Mouse (Mus musculus) layer of hippocampus, postnatal 25 days (tissue): ENCODE results near the gene Clcn2. TPM values are rescaled to one million over a fixed set of nuclear protein-coding genes. Genes with fewer than 3 reads are reported as not detected.

Experiments used
- DNase-seq, 2 experiments: peaks; one replicate each; pipeline ENCODE4 v3.0.0; 2022; ENCODE audit warnings: mixed read lengths in 2 of 2, low spot score in 1 of 2; ENCODE audit errors: extremely low spot score in 1 of 2
- total RNA-seq, 2 experiments: library from RNA; stranded (reverse); gene quantifications; 2 replicates each; pipeline ENCODE4 v1.2.3; 2021

Gene Clcn2
- 10 to 100 TPM; 63.8 to 76.4 TPM for total RNA-seq

DNA sequence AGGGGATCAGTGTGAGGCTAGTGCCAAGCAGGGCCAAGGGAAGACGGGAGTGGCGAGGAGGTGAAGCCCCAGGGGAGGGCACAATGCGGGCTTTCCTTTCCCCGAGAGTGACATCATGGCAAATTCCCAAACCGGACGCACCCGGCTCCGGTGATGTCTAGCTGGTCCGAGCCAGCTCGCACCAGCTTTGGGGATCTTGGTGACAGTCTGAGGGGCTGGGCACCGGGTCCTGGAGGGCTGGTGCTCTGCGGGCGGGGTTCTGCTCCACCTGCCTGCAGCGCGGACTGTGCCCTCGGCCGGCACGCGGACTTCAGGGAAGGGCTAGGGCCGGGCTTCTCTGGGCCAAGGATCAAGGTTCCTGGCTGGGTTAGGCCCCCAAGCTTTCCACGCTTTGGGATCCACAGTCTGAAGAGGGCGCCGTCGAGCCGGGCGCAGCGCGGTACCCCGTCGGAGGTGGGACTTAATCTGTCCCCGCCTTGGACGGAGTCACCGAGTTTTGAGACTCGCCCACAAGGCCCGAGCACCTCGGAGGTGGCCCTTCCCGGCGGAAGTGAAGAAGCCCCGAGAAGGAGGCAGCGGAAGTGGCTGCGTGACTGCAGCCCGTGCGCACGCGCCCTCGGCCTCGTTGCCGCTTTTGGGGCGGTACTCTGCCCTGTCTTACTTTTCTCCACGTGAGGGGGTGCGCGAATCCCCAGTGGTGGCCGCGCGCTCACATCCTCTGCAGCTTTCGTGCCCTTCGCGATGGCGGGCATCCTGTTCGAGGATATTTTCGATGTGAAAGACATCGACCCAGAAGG lies at the start of gene Clcn2, which contains the start of gene Polr2h:
Clcn2 (minus strand) TSS at position 566 of the 797 bp plus-strand sequence.
Polr2h (plus strand) TSS at position 485 of the 797 bp plus-strand sequence.
- DNase-seq = peak; percentile 94 to 96

DNA sequence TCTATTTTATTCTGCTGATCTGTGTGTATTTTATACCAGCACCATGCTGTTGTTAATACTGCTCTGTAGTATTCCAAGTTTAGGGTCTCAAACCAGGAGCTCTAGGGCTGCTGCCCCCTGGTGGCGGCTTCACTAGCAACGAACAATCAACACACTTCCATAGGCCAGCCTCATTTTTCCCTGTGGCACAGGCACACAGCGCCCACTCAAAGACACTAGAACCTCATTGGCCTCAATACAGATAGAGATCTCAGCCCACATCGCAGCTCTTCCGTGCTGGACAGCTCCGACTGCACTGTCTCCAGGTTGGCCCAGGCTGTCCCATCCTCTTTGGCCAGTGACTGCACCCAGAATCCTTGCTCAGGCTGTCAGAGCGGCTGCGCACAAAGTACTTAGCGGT lies 47.7 kb upstream of the Clcn2 start:
- peak in 1 of 2 experiments; percentile 32 for DNase-seq

DNA sequence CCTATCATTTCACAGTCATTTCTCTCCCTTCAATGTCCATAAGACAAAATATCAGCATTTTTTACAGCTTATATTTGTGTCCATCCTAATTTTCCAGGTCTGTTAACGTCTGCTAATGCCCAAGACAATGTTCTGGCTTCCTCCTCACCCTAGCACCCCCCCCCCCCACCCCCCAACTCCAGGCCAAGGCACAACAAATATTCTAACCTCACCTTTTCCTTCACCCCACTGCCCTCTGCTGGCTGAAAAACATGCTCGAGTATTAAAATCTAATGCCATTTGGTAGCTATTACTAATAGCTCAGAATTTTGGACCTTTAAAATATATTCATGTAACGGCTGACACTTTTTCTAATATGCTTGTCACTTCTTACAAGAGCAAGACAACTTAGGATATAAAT lies 44.1 kb upstream of the Clcn2 start:
- peak in 1 of 2 experiments; percentile 73 for DNase-seq

DNA sequence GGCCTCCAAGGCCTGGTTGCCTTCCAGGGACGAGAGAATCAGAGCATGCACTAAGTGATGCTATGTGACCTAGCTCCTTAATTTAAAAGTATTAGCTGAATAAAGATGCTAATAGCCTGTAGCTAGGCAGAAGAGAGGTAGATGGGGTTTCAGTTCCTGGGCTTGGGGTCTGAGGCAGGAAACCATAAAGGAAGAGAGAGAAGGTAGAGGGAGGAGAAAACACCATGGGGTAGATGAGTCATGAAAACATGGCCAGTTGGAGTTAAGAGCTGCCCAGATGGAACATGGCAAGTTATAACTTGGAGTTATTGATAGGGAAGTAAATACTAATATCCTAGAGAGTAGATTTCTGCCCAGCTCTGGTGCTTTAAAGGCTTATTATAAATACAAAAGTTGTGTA lies 39.8 kb upstream of the Clcn2 start:
- no peak for DNase-seq

DNA sequence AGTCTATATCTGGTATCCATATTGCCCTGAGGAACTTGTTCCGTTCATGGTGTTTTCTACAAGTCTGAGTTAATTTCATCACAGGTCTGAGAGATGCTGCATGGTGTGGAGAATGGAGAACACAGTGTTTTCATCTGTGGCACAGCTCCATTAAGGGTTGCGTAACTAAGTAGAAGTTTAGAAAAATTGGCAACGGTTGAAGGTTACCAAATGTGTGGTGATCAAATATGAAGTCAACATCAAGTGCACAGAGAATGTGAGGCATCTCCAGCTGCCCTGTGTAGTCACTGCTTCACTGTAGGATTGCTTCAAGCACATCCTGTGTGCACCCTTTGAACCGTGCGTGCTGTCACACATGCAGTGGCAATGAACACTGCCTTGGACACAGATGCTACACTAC lies 38.5 kb upstream of the Clcn2 start:
- DNase-seq = no peak

DNA sequence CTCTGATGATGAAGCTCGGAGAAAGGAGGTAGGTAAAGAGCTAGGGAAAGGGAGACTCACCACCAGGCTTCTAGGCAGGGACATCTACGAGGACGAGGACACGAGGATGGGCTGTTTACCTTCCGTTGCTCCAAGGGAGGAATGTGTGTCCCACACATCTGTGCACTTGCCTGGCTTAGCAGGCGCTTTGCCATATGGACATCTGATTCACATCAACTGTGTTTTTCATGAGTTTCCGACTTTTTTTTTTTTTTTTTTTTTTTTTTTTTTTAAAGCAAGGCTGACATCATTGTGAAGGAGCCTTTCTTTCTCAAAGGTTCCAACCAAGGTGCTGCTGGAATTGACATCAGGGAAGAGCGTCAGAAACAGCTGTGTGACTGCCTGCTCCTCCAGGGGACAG lies 33.0 kb upstream of the Clcn2 start:
- no peak for DNase-seq

DNA sequence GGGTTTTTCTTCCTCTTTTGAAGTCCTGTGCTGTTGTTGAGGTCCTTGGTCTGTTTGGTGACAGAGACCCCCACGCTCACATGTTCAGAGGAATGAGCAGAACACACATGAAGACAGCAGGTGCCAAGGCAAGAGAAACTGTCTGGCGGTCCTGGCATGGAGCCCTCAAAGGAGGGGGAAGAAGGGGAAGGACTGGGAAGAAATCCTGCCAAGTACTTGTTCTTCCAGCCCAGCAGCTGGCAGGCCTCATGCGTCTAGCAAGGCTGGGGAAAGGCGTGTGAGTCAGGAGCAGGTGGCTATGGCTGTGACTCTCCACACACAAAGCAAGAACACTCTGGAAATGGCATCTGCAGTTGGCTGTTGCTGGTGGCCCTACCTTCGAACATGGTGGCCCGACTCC lies 29.1 kb upstream of the Clcn2 start:
- peak; percentile 41 to 68 for DNase-seq

DNA sequence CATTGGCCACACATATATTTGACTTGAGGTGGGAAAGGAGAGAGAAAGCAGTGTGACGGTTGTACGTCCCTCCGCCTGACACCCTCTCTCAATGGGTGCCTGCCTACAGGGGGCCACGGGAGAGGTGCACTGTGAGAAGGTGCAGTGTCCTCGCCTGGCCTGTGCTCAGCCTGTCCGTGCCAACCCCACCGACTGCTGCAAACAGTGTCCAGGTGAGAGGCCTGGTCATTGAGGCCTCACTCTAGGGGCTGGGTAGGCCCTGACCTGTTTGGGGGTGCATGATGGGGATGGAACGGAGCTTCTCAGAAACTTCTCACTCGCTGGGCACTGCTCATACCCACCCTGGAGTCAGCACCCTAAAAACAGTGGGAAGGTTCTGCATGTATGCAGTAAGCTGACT lies 22.3 kb upstream of the Clcn2 start:
- DNase-seq = no peak

DNA sequence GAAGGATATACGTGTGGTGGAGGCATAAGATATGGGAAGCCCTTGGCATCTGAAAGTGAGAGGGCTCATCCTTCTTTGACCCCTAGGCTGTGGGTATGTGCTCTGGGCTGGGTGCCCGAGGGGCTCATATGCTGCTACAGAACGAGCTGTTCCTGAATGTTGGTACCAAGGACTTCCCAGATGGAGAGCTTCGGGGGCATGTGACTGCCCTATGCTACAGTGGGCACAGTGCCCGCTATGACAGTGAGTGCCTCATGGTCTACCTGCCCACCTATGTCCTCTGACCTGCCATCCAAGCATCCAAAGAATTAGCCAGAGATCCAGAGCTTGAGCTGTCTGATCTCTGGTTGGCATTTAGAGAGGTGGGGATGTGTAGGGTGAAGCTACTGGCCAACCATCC lies 19.3 kb upstream of the Clcn2 start:
- DNase-seq = no peak

DNA sequence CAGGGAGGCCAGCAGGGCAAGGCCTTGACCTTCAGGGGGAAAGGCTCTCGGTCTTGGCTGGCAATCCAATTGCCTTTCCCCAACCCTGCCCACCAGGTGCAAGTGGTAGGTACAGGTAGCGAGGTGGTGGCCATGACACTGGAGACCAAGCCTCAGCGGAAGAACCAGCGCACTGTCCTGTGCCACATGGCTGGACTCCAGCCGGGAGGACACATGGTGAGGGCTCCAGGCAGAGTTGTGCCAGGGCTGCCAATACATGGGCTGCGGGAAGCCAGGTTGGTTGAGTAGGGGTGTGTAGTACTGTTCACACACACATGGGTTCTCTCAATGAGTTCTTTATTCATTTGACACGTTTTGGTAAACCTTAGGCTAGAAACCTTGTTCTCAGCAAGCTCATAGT lies 18.6 kb upstream of the Clcn2 start:
- no peak for DNase-seq

DNA sequence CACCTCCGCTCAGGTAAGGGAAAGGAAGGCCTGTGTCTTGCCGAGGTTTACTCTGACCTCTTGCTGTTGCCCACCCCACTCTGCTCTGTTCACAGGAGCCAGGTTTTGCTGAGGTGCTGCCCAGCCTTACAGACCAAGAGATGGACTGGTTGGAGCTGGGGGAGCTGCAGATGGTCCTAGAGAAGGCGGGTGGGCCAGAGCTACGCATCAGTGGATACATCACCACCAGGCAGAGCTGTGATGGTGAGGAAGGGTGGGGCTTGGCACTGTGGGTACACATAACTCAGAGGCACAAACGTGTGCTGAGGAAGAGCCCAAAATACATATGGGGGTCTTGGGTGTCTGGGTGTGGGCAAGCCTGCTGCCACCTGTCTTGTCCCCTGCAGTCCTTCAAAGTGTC lies 18.1 kb upstream of the Clcn2 start:
- DNase-seq = no peak

DNA sequence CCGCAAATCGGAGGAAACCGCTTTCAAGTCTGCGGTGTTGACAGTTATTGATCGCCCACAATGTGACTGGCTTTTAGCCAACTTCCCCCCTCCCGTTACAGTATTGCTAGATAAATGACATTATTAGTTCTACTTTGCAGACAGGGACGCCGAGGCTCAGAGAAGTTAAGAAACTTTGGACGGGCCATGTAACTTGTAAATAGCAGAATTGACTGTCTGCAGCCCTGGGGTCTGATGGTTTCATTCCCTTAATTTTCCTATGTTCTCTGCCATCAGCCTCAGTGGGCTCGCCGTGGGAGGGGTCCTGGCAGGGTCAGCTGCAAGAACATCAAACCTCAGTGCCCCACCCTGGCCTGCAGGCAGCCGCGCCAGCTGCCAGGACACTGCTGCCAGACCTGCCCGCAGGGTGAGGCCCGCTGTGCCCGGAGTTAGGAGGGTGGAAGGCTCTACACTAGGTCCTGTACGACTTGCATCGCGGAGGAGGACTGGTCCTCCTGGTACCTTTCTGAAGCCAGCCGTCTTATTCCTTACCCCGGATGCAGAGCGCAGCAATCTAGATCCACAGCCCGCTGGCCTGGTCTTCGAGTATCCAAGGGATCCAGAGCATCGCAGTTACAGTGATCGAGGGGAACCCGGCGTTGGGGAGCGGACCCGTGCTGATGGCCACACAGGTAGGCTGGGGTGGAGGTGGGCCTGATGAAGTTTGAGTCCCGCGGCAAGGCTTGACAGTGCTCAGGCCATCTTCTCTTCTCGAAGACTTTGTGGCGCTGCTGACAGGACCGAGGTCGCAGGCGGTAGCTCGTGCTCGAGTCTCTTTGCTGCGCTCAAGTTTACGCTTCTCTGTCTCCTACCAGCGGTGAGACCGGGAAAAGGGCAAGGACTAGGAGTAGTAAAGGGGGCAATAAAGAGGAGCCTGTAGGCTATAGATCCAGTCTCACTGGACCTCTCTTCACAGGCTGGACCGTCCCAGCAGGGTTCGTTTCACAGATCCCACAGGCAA lies 16.5 kb upstream of the Clcn2 start, which contains the start of gene Thpo:
Thpo (minus strand) TSS at position 781 of the 1,000 bp plus-strand sequence.
- no peak for DNase-seq

DNA sequence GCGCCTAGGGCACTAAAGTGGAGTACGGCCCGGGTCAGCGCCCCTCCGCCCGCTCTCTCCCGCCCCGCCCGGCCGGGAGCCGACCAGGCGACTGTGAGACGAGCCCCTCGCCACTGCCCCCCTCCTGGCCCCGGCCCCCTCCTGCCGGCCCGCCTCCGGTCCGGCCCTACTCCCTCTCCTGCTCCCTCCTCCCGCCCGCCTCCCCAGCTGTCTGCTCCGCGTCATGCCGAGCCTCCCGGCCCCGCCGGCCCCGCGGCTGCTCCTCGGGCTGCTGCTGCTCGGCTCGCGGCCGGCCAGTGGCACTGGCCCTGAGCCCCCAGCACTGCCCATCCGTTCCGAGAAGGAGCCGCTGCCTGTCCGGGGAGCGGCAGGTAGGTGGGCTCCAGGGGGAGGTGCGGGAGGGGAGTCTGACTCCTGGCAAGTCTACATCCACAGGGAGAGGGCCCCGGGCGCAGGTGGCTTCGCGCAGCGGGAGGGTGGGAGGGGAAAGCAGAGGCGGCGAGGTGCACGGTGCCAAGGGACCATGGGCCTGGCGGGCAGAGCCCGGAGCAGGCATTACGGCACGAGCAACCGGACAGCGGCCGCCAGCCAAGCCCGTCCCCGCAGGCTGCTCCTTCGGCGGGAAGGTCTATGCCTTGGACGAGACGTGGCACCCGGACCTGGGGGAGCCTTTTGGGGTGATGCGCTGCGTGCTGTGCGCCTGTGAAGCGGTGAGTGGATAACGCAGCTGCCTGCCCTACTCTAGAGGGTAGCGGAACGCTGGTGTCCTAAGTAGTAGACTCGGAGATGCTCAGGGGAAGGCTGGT lies 15.6 kb upstream of the Clcn2 start, which contains the start of gene Chrd:
Chrd (plus strand) TSS at position 203 of the 806 bp plus-strand sequence.
- no peak for DNase-seq

DNA sequence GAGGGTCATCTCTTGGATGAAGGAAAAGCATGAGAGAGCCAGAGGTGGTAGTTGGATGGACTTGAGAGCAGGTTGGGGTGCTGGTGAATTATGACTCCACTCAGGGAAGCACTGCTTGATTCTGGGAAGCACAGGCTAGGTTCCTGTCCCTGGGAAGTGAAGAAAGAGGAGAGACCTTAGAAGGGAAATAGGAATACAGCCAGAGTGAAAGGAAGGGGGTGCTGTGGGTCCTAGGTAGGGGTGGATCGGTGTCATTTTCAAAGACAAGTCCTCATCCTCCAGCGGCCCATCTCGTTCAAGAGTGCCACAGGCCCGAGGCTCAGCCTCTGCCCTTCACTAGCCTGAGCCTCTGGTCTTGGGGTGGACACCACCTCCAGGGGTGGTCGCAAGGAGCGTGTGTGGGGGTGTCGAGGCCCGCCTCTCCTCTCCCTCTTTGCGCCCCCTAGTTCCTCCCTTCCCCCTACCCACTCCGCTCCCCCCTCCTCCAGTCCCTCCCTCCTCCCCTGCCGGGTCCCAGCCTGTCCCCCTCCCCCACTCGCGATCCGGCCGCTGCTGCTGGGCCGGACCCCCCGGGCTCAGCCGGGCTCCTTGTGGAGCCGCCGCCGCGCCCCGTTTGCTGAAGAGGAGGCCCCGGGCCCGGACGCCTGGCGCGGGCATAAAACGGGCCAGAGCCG lies 14.8 kb upstream of the Clcn2 start:
- DNase-seq = no peak

DNA sequence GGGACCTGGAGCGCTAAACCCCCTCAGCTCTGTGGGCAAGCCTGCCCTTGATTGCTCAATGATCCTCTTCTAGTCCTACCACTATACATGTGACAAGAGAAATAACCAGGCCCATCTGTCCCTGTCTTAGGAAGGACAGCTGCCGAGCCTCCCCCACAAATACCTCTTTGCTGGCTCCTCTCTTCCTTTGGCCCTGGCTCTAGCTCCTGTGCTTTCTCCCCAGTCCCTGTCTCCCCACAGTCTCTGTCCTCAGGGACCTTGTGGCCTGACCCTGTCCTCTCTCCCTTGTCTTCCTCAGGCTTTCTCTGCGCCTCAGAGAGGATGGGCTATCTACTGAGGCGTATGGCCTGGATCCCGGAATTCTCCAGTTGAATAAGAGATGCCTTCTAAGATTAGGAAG lies 14.1 kb upstream of the Clcn2 start:
- no peak for DNase-seq

DNA sequence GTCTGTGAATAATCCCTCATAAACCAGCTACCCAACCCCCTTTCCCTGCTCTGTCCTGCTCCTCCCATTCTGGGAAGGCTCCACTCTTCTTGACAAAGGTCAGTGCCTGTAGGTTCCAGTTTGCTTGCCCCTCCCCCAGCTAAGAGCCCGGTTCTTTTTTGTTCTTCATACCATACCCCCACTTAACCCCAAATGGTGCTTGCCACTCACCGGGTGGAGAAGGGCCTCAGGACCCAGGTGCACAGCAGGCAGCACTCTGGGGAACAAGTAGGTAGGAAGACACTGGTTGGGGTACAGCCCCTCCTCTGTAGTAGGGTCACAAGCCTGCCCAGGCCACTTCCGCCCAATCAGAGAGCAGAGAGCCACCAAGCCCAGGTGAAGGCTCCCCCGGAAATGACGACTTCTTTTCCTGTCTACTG lies 12.8 kb upstream of the Clcn2 start:
- no peak for DNase-seq

DNA sequence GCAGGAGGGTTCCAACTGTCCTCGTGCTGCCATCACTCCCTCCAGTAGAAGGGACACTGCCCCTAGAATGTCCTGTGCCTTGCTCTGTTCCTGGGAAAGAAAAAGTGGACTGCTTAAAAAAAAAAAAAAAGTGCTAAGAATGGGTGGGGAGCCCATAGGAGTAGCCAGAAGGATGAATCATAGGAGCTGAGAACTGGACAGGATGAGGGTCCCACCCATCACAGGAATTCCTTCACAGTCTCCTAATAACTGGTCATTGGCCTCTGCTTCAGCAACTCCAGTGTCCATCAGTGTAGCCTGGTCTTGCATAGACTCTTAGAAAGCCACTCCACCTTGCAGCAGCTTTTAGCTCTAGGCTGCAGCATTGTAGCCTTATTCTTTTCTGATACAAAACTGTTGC lies 8.8 kb upstream of the Clcn2 start:
- no peak for DNase-seq

DNA sequence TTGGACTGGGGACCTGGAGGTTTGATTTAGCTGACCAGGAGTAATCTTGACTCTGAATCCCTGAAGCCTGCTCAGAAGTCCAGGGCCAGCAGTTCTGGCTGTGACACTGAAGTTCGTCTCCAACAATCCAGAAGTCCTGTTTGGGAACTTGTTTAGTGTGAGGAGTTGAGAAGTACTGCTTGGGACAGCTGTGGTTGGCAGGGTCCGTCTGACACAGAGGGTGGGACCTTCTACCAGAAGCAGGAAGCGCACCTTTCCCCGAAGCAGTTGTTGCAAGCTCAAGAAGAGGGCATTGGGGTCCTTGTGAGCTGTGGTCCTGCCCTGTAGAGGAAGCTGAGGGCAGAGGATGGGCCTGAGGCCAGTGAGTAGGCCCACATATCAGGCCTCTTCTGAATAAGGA lies 8.2 kb upstream of the Clcn2 start:
- DNase-seq = no peak

DNA sequence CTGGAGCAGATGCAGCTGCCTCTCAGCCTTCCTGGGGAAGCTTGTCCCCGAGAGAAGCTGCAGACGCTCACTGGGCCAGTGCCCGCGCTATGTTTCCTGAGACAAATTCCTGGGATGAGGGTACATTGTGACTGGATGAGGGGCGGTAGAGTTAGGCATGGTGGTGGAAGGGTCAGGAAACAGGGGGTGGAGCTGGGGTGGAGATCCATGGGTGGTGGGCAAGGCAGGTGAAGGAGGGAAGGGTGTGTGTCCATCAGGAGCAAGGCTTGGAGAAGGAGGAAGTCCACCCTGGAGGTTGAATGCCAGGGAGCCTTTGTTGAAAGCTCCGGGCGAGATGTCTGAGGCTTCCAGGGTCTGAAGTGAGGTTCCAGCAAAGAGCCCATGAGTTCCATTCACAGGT lies 7.8 kb upstream of the Clcn2 start:
- DNase-seq = no peak

DNA sequence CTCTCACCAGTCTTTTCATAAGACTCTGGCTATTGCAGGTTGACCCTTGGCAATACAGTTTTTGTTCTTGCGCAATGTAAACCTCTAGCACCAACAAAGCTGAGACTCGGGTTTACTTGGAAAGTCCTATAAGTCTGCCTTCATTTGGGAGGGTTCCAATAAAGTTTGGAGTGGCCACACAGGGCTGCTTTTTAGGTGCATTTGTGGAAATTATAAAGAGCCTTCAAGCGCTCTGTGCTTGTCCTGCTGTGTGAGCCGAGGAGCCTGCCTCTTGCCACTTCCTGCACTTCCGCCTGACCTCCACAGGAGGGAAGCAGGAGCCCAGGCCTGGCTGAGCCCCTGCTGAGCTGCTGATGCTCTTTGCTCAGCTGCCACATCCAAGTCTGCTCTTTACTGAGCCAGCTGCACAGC lies 6.8 kb upstream of the Clcn2 start:
- no peak for DNase-seq
